Mouse (Mus musculus) c-Kit-negative CD71-positive TER-119-positive erythroid progenitor cells, embryonic 14.5 days (primary cell): ENCODE measurements at regions not wholly inside any gene's neighbourhood (a gene's known extent, or its start where the extent isn't known, plus 50 kb on each side); places are given as distances from the start of the nearest gene placed in this dataset.
"Not testable (repeated sequence)": the region's sequence is repeated elsewhere in the genome, so short reads cannot be mapped to it uniquely, and the experiment has no call there.

Experiments used
- DNase-seq: peaks from one replicate; pipeline ENCODE4 v3.0.0-alpha.2; 2013; ENCODE audit warnings: low read depth, low spot score

DNA sequence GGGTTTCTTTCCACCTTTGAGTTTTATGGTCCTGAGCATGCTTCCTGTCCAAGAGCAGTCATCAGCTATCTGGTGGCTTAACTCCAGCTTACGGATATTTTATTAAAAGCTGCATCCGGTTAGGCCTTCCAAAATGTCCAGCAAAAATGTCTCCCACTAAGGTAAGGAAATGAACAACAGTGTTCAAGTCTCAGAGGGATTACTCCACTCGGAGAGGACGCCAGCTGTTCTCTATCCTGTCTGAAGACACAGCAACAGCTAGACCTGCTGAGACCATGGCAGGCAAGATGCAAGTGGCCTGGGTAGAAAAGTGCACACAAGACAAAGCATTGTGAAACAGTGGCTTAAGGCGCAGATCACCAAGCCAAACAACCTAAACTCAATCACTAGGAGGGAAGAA, 479.9 kb downstream of the Tns1 start:
- DNase-seq, result no peak

- no peak for DNase-seq
Measured at GRCm38 (mm10) chr1:73643431-73643830, 480.8 kb downstream of the Tns1 start.

DNA sequence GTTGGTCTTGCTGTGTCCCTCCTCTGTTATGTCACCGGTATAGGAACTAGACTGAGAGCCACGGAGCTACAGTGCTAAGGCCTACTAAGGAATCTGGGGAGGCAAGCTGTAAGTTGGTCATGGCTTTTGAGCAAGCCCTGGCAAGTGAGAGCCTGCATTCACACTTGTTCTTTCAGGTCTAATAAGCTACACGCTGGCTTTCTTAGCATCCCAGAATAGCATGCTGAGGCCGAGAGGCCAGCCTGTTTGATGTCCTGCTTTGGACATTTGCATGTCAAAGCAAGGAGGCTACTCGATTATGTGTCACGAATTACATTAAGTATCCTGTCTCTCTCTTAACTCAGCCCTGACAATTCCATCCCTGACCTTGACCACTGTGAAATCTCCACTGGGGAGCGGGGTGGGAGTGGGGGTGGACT, 481.5 kb downstream of the Tns1 start:
- no peak for DNase-seq

GRCm38 (mm10) chr1:73641456-73641855, 482.8 kb downstream of the Tns1 start:
- no peak for DNase-seq

DNA sequence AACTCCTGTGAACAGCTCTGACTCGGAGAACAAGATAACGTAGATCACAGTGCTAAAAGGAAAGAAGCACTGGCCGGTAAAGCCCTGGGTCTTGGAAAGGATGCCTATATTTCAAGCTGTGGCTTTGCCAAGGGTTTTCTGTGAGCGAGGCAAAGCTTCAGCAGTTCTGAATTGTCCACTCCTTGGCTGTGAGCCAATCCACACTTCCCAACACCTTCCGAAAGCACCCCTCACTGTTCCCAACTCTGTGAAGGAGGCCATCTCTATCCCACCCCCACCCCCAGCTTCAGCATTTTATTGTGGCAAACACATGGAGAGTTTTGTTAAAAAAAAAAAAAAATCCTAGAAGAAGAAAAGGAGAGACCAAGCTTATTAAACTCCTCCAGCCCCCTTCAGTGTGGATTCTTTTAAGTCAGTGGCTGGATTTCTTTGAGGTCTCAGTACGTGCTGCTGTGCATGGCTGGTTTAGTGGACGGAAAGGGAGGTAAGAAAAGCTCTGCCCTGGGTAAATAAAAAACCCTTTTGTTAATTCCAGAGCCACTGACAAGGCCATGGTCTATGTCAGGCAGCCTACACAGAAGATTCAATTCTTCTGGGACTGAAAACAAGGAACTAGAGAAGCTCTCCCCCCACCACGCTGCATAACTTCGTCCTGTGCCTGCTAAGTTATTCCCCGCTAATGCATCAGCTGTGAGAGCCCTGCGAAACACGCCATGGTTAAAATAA, 483.4 kb downstream of the Tns1 start:
- DNase-seq, result no peak

DNA sequence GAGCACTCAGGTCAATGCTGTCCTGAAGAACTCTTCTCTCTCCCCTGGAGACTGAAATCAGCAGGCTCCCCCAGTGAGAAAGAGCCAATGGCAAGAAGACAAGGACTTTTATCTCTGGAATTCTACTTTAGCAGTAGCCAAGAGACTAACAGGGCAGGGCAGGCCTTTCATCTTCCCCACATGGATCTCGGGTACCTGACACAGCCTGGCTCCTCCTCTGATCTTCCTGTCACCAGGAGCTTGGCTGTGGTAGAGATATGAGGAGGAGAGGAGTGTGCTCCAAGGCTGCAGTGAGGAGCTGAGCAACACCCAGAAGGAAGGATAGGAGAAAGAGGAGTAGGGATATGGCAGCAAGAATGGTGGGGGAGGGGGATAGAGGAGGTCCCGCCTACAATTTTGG, 488.5 kb downstream of the Tns1 start:
- DNase-seq, result no peak

DNA sequence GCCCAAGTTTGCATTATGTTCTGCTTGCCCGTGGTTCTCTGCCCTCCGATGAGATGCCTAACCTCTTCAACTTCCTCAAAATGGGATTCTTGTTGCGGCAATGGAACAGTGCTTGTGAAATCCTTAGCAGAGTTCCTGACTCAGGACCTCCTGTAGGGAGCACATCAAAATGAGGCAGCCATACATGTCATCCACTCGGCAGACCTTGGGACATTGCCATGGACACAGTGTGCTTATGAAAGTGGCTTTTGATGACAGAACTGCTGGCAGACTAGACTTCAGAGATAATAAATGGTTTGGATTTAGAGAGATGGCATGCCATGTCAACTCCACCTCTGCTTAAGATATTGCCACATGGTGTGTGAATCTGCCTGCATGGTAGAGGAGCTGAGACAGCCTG, 489.4 kb downstream of the Tns1 start:
- no peak for DNase-seq

DNA sequence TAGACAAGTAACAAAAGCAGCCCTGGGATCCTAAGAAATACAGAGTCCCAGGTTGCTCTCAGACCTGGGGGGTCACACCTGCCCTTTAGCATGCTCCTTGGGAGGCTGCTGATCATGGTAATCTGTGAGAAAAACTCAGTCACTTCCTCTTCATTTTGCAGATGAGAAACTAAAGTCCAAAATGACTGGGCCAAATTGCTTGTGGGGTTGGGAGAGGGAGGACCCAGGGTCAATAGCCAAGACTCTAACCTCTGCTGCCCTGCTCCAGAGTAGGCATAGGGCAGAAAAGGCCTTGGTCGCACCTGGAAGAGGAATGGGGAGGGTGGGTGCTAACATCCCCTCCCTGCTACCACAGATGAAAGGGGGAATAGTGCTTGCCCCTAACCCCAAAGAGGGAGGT, 491.2 kb downstream of the Tns1 start:
- DNase-seq, result no peak

GRCm38 (mm10) chr1:73630363-73630762, 493.9 kb downstream of the Tns1 start:
- no peak for DNase-seq

DNA sequence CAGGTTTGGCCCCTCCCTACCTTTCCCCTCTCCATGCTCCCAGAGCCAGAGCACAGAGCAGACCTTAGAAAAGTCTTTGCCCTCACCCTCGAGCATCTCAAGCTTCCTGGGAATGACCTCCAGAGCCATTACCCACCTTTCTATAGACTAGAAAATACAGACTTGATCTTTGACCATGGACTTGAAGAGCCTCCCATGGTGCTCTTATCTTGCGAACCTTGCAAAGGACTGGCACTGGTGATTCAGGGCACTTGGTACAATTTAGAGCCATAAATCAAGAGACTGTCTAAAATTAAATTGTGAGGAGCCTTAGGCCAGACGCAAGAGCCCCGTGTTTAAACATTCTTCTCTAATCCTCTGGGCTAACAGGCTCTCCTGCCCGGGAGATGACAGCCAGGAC, 498.9 kb downstream of the Tns1 start:
- no peak for DNase-seq

GRCm38 (mm10) chr1:73621121-73621520, 503.1 kb downstream of the Tns1 start:
- DNase-seq, result not testable (repeated sequence)

- DNase-seq, result no peak
Measured at GRCm38 (mm10) chr1:73618551-73619170, 505.6 kb downstream of the Tns1 start.

GRCm38 (mm10) chr1:73593653-73594385, 530.4 kb downstream of the Tns1 start:
- no peak for DNase-seq

GRCm38 (mm10) chr1:73591342-73592099, 532.7 kb downstream of the Tns1 start:
- no peak for DNase-seq

GRCm38 (mm10) chr1:73579680-73580079, 544.6 kb downstream of the Tns1 start:
- no peak for DNase-seq

DNA sequence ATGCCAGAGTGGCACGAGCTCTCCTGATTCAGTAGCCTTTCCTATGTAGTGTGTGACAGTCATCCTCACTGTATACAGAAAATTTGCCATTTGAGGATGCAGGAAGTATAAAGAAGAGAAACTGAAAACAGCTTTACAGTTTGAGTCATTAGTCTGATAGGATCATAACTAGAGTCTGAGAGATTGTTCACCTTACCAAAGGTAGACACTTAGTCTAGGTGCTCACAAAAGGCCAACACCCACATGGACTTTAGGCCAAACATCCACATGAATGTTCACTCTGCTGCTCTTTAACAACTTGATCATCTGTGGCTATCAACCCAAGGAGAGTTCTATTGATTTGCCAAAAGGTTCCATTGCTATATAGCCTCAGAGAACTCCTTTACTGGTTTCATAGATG, 547.2 kb downstream of the Tns1 start:
- DNase-seq, result no peak

DNA sequence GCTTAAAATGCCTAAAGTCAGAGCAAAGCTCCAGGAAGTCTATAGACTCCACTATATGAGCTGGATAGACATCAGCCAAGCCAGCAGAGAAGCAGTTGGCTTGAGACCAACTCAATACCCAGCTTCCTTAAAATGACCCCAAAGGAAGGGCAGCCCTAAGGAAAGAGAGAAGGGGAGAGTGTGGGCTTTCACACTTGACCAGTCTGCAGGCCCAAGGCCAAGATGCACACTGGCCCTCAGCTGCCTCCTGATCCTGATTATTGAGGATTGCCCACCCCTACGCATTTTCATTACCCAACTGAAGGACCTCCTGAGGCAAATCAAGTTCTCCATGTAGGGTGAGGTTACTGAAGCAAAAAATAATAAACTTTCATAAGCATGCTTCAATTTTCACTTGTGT, 548.6 kb downstream of the Tns1 start:
- no peak for DNase-seq

DNA sequence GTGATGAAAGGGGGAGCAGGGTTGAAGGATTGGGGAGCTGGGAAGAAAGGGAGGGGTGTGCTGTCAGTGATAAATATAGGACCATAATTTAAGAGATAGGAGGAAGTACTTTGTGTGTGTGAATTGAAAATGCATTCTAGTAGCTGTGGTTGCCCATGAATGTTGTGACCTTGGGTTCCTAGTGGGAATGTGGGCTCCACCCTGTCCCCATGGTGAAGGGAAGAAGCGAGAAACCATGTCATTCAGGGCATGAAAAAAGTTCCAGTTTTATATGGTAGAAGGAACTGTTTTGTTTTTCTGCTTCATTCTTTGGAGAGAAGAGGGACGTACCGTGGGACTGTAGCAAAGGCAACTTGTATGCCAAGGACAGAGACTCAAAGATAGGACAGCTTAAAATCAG, 553.3 kb downstream of the Tns1 start:
- no peak for DNase-seq

- DNase-seq, result no peak
Measured at GRCm38 (mm10) chr1:73566770-73567169, 551.1 kb upstream of the Tnp1 start.

DNA sequence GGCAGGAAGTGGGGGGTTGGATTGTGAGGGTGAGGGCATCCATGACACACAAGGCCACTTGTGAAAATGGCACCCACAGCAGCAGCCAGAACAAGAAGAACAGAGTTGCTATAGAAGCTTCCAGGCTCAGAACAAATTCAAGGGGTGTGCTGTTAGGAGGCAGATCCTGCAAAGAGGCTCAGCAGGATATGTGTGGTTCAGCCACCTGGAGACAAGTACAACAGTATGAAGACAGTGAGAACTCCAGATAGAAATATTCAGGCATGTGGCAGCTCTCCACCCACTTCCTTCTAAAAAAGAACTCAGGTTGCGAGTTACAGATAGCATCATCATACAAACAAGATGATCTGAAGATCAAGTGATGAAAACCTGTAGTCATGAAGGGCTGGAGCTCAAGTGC, 544.9 kb upstream of the Tnp1 start:
- no peak for DNase-seq

- no peak for DNase-seq
Measured at GRCm38 (mm10) chr1:73547877-73548276, 532.2 kb upstream of the Tnp1 start.

DNA sequence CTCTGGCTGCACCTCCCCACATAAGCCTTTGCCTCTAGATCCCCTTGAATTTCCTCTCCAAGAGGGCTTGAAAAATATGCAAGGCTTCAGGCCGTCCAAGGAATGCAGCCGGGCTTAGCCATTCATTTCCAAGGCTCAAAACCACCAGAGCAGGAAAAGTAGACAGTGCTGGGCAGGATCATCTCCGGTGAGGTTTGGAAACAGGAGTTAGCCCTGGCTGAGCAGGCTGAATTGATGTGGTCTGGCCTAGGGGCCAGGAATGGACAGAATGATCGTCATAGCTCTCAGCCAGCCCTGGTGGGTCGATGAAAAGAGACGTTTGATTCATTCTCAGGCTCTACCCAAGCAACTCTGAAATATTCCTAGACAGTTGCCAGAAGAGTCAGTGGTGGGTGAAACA, 529.7 kb upstream of the Tnp1 start:
- no peak for DNase-seq
